ENCODE assay signal across 9 mouse cellular contexts in genomic region chr5:65538829-65539228, GRCm38 (mm10). TPM values are rescaled to one million over a fixed set of nuclear protein-coding genes. Genes with fewer than 3 reads are reported as not detected.
DNase-seq lines count a peak whose midpoint lies in the region; ATAC-seq and TF ChIP-seq lines count a peak whose summit lies in the region.
"Had no signal": no experiment of that assay in that cellular context is flagged by ENCODE, and none has a peak within 500 bp of the region (broad histone marks: within the 10 kb centered on the region; RNA-seq: fewer than 3 reads in every experiment).

No protein-coding gene starts in this region.

- no peaks in the 10 kb centered on the region for H3K9me3 ChIP-seq in erythroblast, embryonic 14.5 days (ENCODE audit: control insufficient read depth, low read length)
- H3K9me3 ChIP-seq in forebrain, embryonic 14.5 days (replicated peaks; ENCODE audit: control insufficient read depth, low read length): no peaks in the 10 kb centered on the region
- no peaks in the 10 kb centered on the region for H3K9me3 ChIP-seq in liver, embryonic 12.5 days (replicated peaks)

- 14% methylated on average over 4 of the region's 4 CpGs for WGBS in forebrain, embryonic 14.5 days
- 41% methylated on average over 4 of the region's 4 CpGs for WGBS in liver, embryonic 12.5 days (ENCODE audit: insufficient replicate concordance)
- 49% methylated on average over 4 of the region's 4 CpGs for WGBS in thymus, adult 2 months

- DNase-seq in 416B (ENCODE audit: low read depth): peak; percentile 55
- DNase-seq in forebrain, embryonic 14.5 days (ENCODE audit: low spot score): no peak
- DNase-seq in right cerebral cortex, adult 2 months (ENCODE audit: low spot score in 2 of 2): no peak
- no peak for DNase-seq in adrenal gland, postnatal 14 days
- no peak for DNase-seq in thymus, adult 2 months
- DNase-seq: cerebellum, adult 18-20 months had no signal

- no peak for ATAC-seq in erythroblast, adult 5-6 weeks (replicated peaks; ENCODE audit: low FRiP score, poor library complexity, severe bottlenecking)
- no peak for ATAC-seq in forebrain, embryonic 14.5 days
- no peak for ATAC-seq in liver, embryonic 12.5 days

- H3K4me3 ChIP-seq in erythroblast, embryonic 14.5 days (replicated peaks): peak overlapping the region; percentile 99
- H3K4me3 ChIP-seq in forebrain, embryonic 14.5 days (ENCODE audit: low read depth, low read length): peak overlapping the region; percentile 19; the same call in 1 of the 2 replicates
- peak overlapping the region; percentile 49 for H3K4me3 ChIP-seq in liver, embryonic 12.5 days
- H3K4me3 ChIP-seq in thymus, adult 2 months (ENCODE audit: control insufficient read depth, insufficient read depth, low read length): no peak overlapping the region

- no peak overlapping the region for H3K27ac ChIP-seq in forebrain, embryonic 14.5 days (ENCODE audit: low read depth, low read length)
- H3K27ac ChIP-seq in liver, embryonic 12.5 days: 0 out of 2 replicates have a peak overlapping the region, but pooled peaks have one; percentile 40
- no peak overlapping the region for H3K27ac ChIP-seq in thymus, adult 2 months (ENCODE audit: control insufficient read depth, insufficient read depth, low read length)

- H3K4me2 ChIP-seq in forebrain, embryonic 14.5 days (ENCODE audit: low read length): peak overlapping the region; percentile 55
- peak overlapping the region; percentile 73 for H3K4me2 ChIP-seq in liver, embryonic 12.5 days

- H3K4me1 ChIP-seq in erythroblast, embryonic 14.5 days (ENCODE audit: control insufficient read depth): peaks cover 37% of the 10 kb centered on the region
- peaks cover 13% of the 10 kb centered on the region for H3K4me1 ChIP-seq in forebrain, embryonic 14.5 days (ENCODE audit: control insufficient read depth, insufficient read depth, low read length)
- H3K4me1 ChIP-seq in liver, embryonic 12.5 days: peaks cover 56% of the 10 kb centered on the region
- H3K4me1 ChIP-seq in thymus, adult 2 months (replicated peaks; ENCODE audit: control insufficient read depth, insufficient read depth, low read length): peaks cover 6% of the 10 kb centered on the region

- H3K9ac ChIP-seq in forebrain, embryonic 14.5 days (ENCODE audit: low read length): peak overlapping the region; percentile 54; the same call in 1 of the 2 replicates
- H3K9ac ChIP-seq in liver, embryonic 12.5 days: peak overlapping the region; percentile 58; the same call in 1 of the 2 replicates

- H3K36me3 ChIP-seq in erythroblast, embryonic 14.5 days (ENCODE audit: control insufficient read depth): peaks cover 34% of the 10 kb centered on the region
- H3K36me3 ChIP-seq in forebrain, embryonic 14.5 days (ENCODE audit: control insufficient read depth, insufficient read depth, low read length): no peaks in the 10 kb centered on the region
- H3K36me3 ChIP-seq in liver, embryonic 12.5 days: peaks cover 28% of the 10 kb centered on the region
- no peaks in the 10 kb centered on the region for H3K36me3 ChIP-seq in thymus, adult 2 months (ENCODE audit: control insufficient read depth, insufficient read depth, low read length)

- TF ChIP-seq POLR2A in thymus, adult 2 months (IDR thresholded peaks at IDR 0.05; ENCODE audit: control insufficient read depth, extremely low read depth, insufficient read depth, low read length, poor library complexity): no peak

- H3K27me3 ChIP-seq in erythroblast, embryonic 14.5 days (ENCODE audit: control insufficient read depth): no peaks in the 10 kb centered on the region
- H3K27me3 ChIP-seq in forebrain, embryonic 14.5 days (replicated peaks; ENCODE audit: control insufficient read depth, insufficient read depth, low read length): no peaks in the 10 kb centered on the region
- H3K27me3 ChIP-seq in liver, embryonic 12.5 days (replicated peaks): no peaks in the 10 kb centered on the region
- H3K27me3 ChIP-seq in thymus, adult 2 months (ENCODE audit: control insufficient read depth, insufficient read depth, low read length): no peaks in the 10 kb centered on the region

- no peak for TF ChIP-seq CTCF in thymus, adult 2 months (IDR thresholded peaks at IDR 0.05; ENCODE audit: borderline replicate concordance, control insufficient read depth, extremely low read depth, insufficient read depth, low read length, poor library complexity)

RNA-seq across cellular contexts. Expression of gene Ube2k, which starts 1.8 kb away (rescaled TPM):
- polyA plus RNA-seq in erythroblast, embryonic 14.5 days (2012): 12.7 and 15.7 TPM in 2 replicates
- 35.0 and 44.5 TPM in 2 replicates for total RNA-seq in erythroblast, adult 5-6 weeks (2015; ENCODE audit: low replicate concordance)
- total RNA-seq in erythroblast, adult 5-6 weeks (2017; ENCODE audit: low replicate concordance): 18.1 TPM in 2 replicates
- 154 and 165 TPM in 2 replicates for polyA plus RNA-seq in forebrain, embryonic 14.5 days (2014; fragmentation: Nextera tagmentation; extraction: Ambion mirVana)
- 136 and 137 TPM in 2 replicates for polyA plus RNA-seq in liver, embryonic 12.5 days (2016; fragmentation: Nextera tagmentation; extraction: Ambion mirVana)
- total RNA-seq in adrenal gland, postnatal 14 days (2021): 107 and 112 TPM in 2 replicates
- polyA plus RNA-seq in thymus, adult 2 months (2012; rRNA removed): 19.6 and 21.7 TPM in 2 replicates

RNA-seq across cellular contexts. Expression of gene Smim14, which starts 1.8 kb away (rescaled TPM):
- polyA plus RNA-seq in erythroblast, embryonic 14.5 days (2012): 0.05 and 0.21 TPM in 2 replicates
- 41.8 and 54.2 TPM in 2 replicates for total RNA-seq in erythroblast, adult 5-6 weeks (2015; ENCODE audit: low replicate concordance)
- total RNA-seq in erythroblast, adult 5-6 weeks (2017; ENCODE audit: low replicate concordance): 17.6 and 26.3 TPM in 2 replicates
- 199 and 205 TPM in 2 replicates for polyA plus RNA-seq in forebrain, embryonic 14.5 days (2014; fragmentation: Nextera tagmentation; extraction: Ambion mirVana)
- 45.5 and 47.4 TPM in 2 replicates for polyA plus RNA-seq in liver, embryonic 12.5 days (2016; fragmentation: Nextera tagmentation; extraction: Ambion mirVana)
- total RNA-seq in adrenal gland, postnatal 14 days (2021): 133 and 149 TPM in 2 replicates
- polyA plus RNA-seq in thymus, adult 2 months (2012; rRNA removed): 101 and 110 TPM in 2 replicates

RNA-seq across cellular contexts. Expression of gene Gm43552, which starts 46.2 kb away (rescaled TPM):
- polyA plus RNA-seq in erythroblast, embryonic 14.5 days (2012): not detected in 2 replicates
- not detected in 2 replicates for total RNA-seq in erythroblast, adult 5-6 weeks (2015; ENCODE audit: low replicate concordance)
- total RNA-seq in erythroblast, adult 5-6 weeks (2017; ENCODE audit: low replicate concordance): not detected in 2 replicates
- polyA plus RNA-seq in forebrain, embryonic 14.5 days (2014; fragmentation: Nextera tagmentation; extraction: Ambion mirVana): not detected in 2 replicates
- polyA plus RNA-seq in liver, embryonic 12.5 days (2016; fragmentation: Nextera tagmentation; extraction: Ambion mirVana): not detected in 2 replicates
- not detected in 2 replicates for total RNA-seq in adrenal gland, postnatal 14 days (2021)
- not detected in 2 replicates for polyA plus RNA-seq in thymus, adult 2 months (2012; rRNA removed)

Comparison
In these comparisons a context has a peak if more than half of its experiments do, and no peak if none do; other contexts are left out.
1. RNA of gene Smim14, which starts 1.8 kb away (polyA plus RNA-seq): 199 to 205 TPM in forebrain, embryonic 14.5 days, 101 to 110 TPM in thymus, adult 2 months and 45.5 to 47.4 TPM in liver, embryonic 12.5 days; 0.05 to 0.21 TPM in erythroblast, embryonic 14.5 days; every median in the first group is over 10 times any median in the second.